Mouse (Mus musculus) monocyte, adult 59 days (primary cell): ENCODE measurements around the gene Pgrmc1. TPM values are rescaled to one million over a fixed set of nuclear protein-coding genes. Genes with fewer than 3 reads are reported as not detected.

ENCODE experiments used
- total RNA-seq, 2 experiments: library from RNA; stranded (reverse); gene quantifications; one replicate each; pipeline ENCODE4 v1.2.4; 2023

Gene Pgrmc1
- total RNA-seq: 10 to 100 TPM; 28.0 to 30.4 TPM

DNA sequence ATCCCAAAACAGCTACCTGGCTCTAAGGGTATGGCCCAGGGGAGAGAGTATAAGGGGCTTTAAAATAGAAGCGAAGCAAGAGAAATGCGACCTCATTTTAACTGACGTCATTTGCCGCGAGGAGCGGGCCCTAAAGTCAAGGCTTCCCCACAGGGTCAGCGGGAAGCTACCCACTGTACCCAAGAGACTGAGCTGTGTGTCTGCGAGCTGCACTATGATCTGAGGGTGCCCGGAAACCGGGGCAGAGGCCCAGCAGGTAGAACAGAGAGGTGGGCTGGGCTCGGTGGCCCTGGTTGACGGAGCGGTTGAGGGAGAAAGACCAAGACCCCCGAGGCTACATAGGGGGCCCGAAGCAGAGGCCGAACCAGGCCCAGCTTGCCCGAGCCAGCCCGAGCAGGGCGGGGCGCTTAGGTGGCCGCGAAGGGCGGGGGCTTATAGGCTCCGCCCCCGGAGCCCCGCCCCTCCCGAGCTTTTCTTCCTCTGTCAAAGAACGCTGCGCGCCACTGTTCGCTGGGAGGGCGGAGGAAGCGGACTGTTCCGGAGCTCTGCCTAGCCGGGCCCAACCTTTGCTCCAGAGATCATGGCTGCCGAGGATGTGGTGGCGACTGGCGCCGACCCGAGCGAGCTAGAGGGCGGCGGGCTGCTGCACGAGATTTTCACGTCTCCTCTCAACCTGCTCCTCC is at the start of gene Pgrmc1:
TSS of gene Pgrmc1 (plus strand) at position 500 of the 683 bp plus-strand sequence.

DNA sequence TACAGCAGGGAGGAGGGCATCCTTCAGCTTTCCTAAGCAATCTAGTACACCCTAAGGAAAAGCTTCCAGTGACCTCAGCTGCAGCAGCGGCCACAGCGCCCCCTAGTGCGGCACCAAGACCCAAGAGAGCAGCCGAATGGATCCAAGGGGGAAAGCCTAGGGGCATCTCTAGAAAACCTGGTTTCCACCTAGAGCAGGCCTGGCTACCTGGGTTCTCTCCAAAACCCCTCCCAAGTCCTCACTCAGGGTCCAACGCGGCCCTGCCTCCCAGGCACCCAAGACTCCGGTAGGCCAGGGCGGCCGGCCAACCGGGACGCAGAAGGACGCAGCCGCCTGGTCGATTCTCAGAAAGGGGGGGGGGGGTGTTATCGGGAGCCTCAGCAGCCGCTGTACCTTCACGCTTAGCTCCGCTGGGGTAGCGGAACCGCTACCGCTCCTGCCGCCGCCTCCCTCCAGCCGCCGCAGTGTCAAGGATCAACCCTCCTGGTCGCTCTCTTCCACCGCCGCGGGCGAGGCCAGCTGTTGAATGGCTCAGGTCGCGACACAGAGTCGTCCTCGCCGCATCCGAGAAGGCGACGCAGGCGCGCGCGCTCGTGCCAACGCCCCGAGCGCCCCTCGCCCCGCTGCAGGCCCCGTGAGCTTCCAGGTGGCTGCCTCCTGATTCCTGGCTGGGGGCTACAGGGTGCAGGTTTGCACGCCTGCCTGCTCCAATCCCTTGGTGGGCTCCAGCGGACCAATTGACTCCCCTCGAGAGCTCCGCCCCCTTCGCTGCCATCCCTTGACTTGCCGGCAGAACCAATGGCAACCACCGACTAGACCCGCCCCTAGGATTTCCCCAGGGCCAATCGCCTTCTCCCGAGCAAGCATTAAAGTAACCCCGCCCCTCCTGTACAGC is 46.9 kb downstream of the Pgrmc1 start, which contains the start of gene Akap17b:
TSS of gene Akap17b (minus strand) at position 739 of the 895 bp plus-strand sequence.

Other genes starting within 250 kb of the Pgrmc1 start
- not detected for gene Gm6268, start 196.9 kb upstream of the Pgrmc1 start, total RNA-seq
- not detected for gene Gm14569, start 106.4 kb upstream of the Pgrmc1 start, total RNA-seq
- 1 to 10 TPM; 1.0 to 1.1 TPM for gene Akap17b, start 47.2 kb downstream of the Pgrmc1 start, total RNA-seq
- gene Slc25a43, start 145.5 kb downstream of the Pgrmc1 start, total RNA-seq: 1 to 10 TPM; 5.8 to 6.8 TPM
- gene Slc25a5, start 197.4 kb downstream of the Pgrmc1 start, total RNA-seq: 100 to 1,000 TPM; 498 to 522 TPM